Mouse (Mus musculus) C2C12 (cell line): ENCODE measurements around the gene Bag2. TPM values are rescaled to one million over a fixed set of nuclear protein-coding genes. Genes with fewer than 3 reads are reported as not detected.

Experiments
- H3K27me3 ChIP-seq: one replicate; pipeline ENCODE4 v1.6.1; 2011; ENCODE audit not compliant: control insufficient read depth, insufficient read depth, insufficient read length
- H3K36me3 ChIP-seq: one replicate; pipeline ENCODE4 v1.6.1; 2011; ENCODE audit not compliant: control insufficient read depth, insufficient read depth
- H3K4me3 ChIP-seq: one replicate; pipeline ENCODE4 v1.5.1; 2011; ENCODE audit warnings: mild to moderate bottlenecking, control low read depth; ENCODE audit not compliant: poor library complexity, insufficient read depth, severe bottlenecking
- H3K79me2 ChIP-seq: one replicate; pipeline ENCODE4 v1.6.1; 2011; ENCODE audit not compliant: control insufficient read depth, insufficient read depth
- H3K79me3 ChIP-seq: one replicate; pipeline ENCODE4 v1.6.1; 2011; ENCODE audit warnings: low read depth, control low read depth
- H3ac ChIP-seq: one replicate; pipeline ENCODE3; 2011; ENCODE audit warnings: low read depth; ENCODE audit not compliant: control insufficient read depth, insufficient read length
- CEBPB ChIP-seq: IDR thresholded peaks from one replicate; pipeline ENCODE4 v1.6.1; 2011; ENCODE audit warnings: low read depth, mild to moderate bottlenecking, control low read depth, moderate library complexity
- CTCF ChIP-seq: IDR thresholded peaks from one replicate; pipeline ENCODE4 v1.5.1; 2011; ENCODE audit not compliant: control insufficient read depth, insufficient read depth, insufficient read length
- FOSL1 ChIP-seq: IDR thresholded peaks from one replicate; pipeline ENCODE4 v1.8.0; 2011; ENCODE audit warnings: mild to moderate bottlenecking, low read length; ENCODE audit not compliant: poor library complexity, insufficient read depth, severe bottlenecking
- MAX ChIP-seq: IDR thresholded peaks from one replicate; pipeline ENCODE4 v1.6.1; 2011; ENCODE audit warnings: mild to moderate bottlenecking, control low read depth
- MYOD1 ChIP-seq: IDR thresholded peaks from one replicate; pipeline ENCODE4 v1.6.1; 2011; ENCODE audit warnings: low read depth; ENCODE audit not compliant: control insufficient read depth, insufficient read length
- MYOG ChIP-seq: IDR thresholded peaks from one replicate; pipeline ENCODE4 v1.6.1; 2011; ENCODE audit not compliant: control insufficient read depth, insufficient read length; ENCODE audit errors: extremely low read depth
- USF1 ChIP-seq: IDR thresholded peaks from one replicate; pipeline ENCODE4 v1.6.1; 2011; ENCODE audit warnings: low read depth, mild to moderate bottlenecking, control low read depth, moderate library complexity
- long read RNA-seq, 2 experiments: library from polyadenylated mRNA; unstranded; transcript quantifications; one replicate each; pipeline ENCODE4 v2.0.0; 2019 to 2020
- polyA plus RNA-seq: library from polyadenylated mRNA; unstranded; fragments of >200 nt; fragmentation: generic; extraction: Trizol; gene quantifications from one replicate; pipeline ENCODE4 v1.2.1, GENCODE M21; 2012; ENCODE audit warnings: missing spikeins

The Bag2 gene
- polyA plus RNA-seq: 52.0 TPM
- long read RNA-seq, experiment 1, transcript Bag2-203 (2 exons, 378 nt): minor isoform, 8 of 71 reads
- long read RNA-seq, experiment 1, transcript Bag2-201 (3 exons, 1,860 nt): major isoform, 58 of 71 reads
- long read RNA-seq, experiment 1, partial matches to known transcripts: 0 of 71 reads
- long read RNA-seq, experiment 1, other reads (novel, unspliced or antisense): 4 of 71 reads
- long read RNA-seq, experiment 2, transcript Bag2-201 (3 exons, 1,860 nt): major isoform, 491 of 542 reads
- long read RNA-seq, experiment 2, transcript Bag2-203 (2 exons, 378 nt): minor isoform, 36 of 542 reads
- long read RNA-seq, experiment 2, partial matches to known transcripts: 1 of 542 reads
- long read RNA-seq, experiment 2, other reads (novel, unspliced or antisense): 13 of 542 reads

DNA sequence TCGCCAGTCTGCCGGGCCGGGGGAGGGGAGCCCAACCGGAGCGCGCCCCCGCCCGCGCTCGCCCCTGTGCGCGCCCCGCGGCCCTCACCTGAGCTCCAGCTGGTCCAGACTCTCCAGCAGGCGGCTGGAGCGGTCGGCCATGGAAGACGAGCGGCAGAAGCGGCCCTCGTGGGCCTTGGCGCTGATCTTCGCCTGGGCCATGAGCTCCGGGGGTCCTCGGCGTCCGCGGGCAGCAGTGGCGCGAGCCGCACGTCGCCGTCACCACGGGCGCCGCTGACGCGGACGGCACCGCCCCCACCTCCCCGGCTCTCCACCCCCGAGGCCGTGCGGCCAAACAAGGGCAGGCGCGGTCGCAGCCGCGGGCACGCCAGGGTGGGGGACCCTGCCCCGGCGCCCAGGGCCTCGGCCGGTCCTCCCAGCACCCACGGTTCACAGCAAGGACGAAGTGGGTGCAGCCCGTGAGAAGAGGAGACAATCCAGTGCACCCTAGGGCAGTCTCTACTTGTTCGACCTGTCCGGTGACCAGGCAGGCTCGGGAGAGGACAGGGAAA, at the start of gene Bag2:
TSS of gene Bag2 (minus strand) at position 305 of the 551 bp plus-strand sequence.
- no peaks in the 10 kb centered on the region for H3K27me3 ChIP-seq
- H3ac ChIP-seq: peak within 1 kb of the TSS; percentile 71
- H3K79me3 ChIP-seq: peaks cover 37% of the 10 kb centered on the region
- peaks cover 48% of the 10 kb centered on the region for H3K36me3 ChIP-seq
- TF ChIP-seq MYOG: no peak
- no peak for TF ChIP-seq USF1
- TF ChIP-seq CEBPB: no peak
- no peak for TF ChIP-seq FOSL1
- TF ChIP-seq CTCF: no peak
- TF ChIP-seq MAX: no peak
- no peak for TF ChIP-seq MYOD1
- H3K4me3 ChIP-seq: peak within 1 kb of the TSS; percentile 68
- H3K79me2 ChIP-seq: peaks cover 50% of the 10 kb centered on the region

DNA sequence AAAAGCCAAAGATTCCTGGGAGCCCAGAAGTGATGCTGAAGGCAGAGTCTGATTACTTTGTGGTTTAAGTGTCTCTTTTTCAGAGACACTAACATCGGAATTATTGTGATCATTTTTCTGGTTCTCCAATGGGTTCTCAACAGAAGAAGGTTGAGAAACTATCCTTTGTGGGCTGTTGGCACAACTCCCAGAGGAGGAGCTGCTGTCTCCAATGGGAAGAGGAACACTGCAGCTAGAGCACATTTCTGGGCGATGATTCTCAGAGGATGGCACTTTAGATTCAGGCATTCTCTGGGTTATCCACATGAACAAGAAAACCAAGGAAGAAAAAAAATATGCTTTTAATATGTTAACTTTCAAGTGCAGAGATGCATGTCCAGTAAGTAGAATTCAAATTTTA, 45.7 kb upstream of the Bag2 start:
- Histone ChIP-seq H3ac (no peak overlapping the region), H3K27me3 (no peaks in the 10 kb centered on the region), H3K4me3 (no peak overlapping the region), H3K79me2 (peaks cover 96% of the 10 kb centered on the region), H3K36me3 (peaks cover 89% of the 10 kb centered on the region), H3K79me3 (peaks cover 66% of the 10 kb centered on the region)
- TF ChIP-seq MAX (no peak), MYOD1 (no peak), FOSL1 (no peak)

DNA sequence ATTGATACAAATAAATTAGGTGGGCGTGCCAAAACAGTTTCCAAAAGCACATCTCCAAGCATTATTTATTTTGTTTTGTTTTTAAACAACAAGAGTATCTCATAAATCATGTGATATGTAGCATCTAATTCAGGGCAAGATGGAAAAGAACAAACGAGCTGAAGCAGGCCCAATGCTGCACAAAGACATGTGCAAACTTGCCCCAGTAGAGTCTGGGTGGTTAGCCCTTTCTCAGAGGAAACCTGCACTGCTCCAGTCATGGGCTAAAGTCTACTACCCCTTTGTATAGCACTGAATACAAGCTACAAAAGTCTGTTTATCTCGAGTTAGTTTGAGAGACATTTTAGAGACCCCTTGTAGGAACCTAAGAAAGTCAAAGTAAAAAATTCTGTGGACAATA, 42.0 kb upstream of the Bag2 start:
- Histone ChIP-seq H3K4me3 (no peak overlapping the region), H3ac (no peak overlapping the region), H3K79me3 (peaks cover 62% of the 10 kb centered on the region), H3K27me3 (no peaks in the 10 kb centered on the region), H3K36me3 (peaks cover 86% of the 10 kb centered on the region), H3K79me2 (peaks cover 96% of the 10 kb centered on the region)
- TF ChIP-seq CEBPB: no peak
- TF ChIP-seq CTCF: no peak
- TF ChIP-seq MYOG: no peak
- TF ChIP-seq MYOD1: no peak
- no peak for TF ChIP-seq MAX
- no peak for TF ChIP-seq USF1
- no peak for TF ChIP-seq FOSL1

DNA sequence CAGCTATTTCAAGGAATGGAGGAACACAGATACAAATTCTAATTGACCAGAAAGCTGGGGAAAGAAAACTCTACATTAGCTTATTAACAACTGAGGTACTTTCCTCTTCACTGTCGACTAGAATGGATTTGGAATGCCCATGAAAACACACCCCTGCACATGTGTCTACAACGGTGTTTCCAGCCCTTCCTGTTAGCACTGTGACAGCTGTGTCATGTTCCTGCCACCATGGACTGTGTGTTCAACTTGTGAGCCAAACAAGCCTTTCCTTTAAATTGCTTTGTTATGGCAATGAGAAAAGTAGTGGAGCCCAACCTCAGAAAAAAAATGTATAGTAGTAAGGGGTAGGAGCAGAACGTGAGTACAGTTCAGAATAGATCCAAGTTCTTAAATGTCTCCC, 30.9 kb upstream of the Bag2 start:
- no peak for TF ChIP-seq FOSL1
- no peak for TF ChIP-seq USF1
- TF ChIP-seq CTCF: no peak
- TF ChIP-seq MAX: no peak
- TF ChIP-seq MYOG: no peak
- TF ChIP-seq CEBPB: no peak
- TF ChIP-seq MYOD1: no peak
- Histone ChIP-seq H3ac (no peak overlapping the region), H3K4me3 (no peak overlapping the region), H3K79me3 (peaks cover 9% of the 10 kb centered on the region), H3K79me2 (peaks cover 61% of the 10 kb centered on the region), H3K27me3 (no peaks in the 10 kb centered on the region), H3K36me3 (no peaks in the 10 kb centered on the region)

DNA sequence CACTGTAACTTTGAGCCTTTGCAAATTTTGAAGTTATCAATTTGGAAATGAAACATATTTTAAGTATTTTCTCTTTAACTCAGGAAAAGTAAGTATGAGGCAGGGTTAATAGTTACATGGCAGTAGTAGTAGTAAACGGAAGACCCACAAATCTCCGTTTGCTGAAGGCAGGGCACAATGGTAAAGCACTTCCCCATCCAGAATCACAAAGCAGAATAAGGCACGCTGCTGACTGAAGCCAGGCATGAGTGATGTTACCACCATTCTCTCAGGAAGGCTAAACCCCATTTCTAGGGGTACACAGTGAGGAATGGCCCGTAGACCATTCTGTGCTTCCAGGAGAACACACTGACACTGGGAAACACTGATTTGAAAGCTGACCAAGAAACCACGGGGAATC, 30.5 kb upstream of the Bag2 start:
- no peak for TF ChIP-seq CTCF
- TF ChIP-seq MYOG: no peak
- TF ChIP-seq FOSL1: no peak
- H3K4me3 ChIP-seq: no peak overlapping the region
- H3ac ChIP-seq: no peak overlapping the region
- H3K27me3 ChIP-seq: no peaks in the 10 kb centered on the region
- peaks cover 9% of the 10 kb centered on the region for H3K79me3 ChIP-seq
- H3K36me3 ChIP-seq: no peaks in the 10 kb centered on the region
- peaks cover 60% of the 10 kb centered on the region for H3K79me2 ChIP-seq

DNA sequence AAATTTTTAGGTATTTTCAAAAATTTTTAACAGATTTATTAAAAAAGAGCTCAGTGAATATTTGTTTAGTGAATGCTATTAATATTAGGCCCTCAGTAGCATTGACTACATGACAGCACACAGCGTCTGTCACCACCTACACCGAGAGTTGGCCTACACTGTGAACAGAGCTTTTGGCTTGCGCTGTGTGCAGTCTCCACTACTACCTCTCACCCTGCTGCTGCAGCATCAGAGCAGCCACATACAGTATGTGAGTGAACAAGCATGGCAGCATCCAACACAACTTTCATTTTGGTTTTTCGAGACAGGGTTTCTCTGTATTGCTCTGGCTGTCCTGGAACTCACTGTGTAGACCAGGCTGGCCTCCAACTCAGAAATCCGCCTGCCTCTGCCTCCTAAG, 27.0 kb upstream of the Bag2 start:
- H3K36me3 ChIP-seq: peaks cover 8% of the 10 kb centered on the region
- H3K79me2 ChIP-seq: peaks cover 34% of the 10 kb centered on the region
- peaks cover 9% of the 10 kb centered on the region for H3K79me3 ChIP-seq
- TF ChIP-seq MYOG (no peak), CEBPB (no peak), MAX (no peak), USF1 (no peak)
- no peaks in the 10 kb centered on the region for H3K27me3 ChIP-seq
- no peak overlapping the region for H3K4me3 ChIP-seq
- no peak overlapping the region for H3ac ChIP-seq
